ENCODE assay signal across 8 mouse cellular contexts in genomic region chr1:150991745-150992554, GRCm38 (mm10). TPM values are rescaled to one million over a fixed set of nuclear protein-coding genes. Genes with fewer than 3 reads are reported as not detected.
A peak's percentile ranks its signal among the peaks of the same experiment; 100 is the strongest.
DNase-seq lines count a peak whose midpoint lies in the region; ATAC-seq and TF ChIP-seq lines count a peak whose summit lies in the region.

No protein-coding gene starts in this region.

- H3K27ac ChIP-seq in embryonic facial prominence, embryonic 12.5 days: peak overlapping the region; percentile 91
- peak overlapping the region; percentile 91 for H3K27ac ChIP-seq in hindbrain, embryonic 10.5 days
- H3K27ac ChIP-seq in stomach, postnatal 0 days (replicated peaks): no peak overlapping the region

- peak; percentile 30 for ATAC-seq in CD4-positive, CD25-positive, alpha-beta regulatory T cell, adult 4 months
- ATAC-seq in embryonic facial prominence, embryonic 12.5 days (ENCODE audit: insufficient number of reproducible peaks, insufficient read depth, low FRiP score, low TSS enrichment): peak; percentile 62; the same call in 1 of the 2 replicates
- no peak for ATAC-seq in stomach, postnatal 0 days (ENCODE audit: low FRiP score, low TSS enrichment)

- DNase-seq in hindbrain, embryonic 10.5 days (ENCODE audit: low spot score): peak; percentile 47
- peak; percentile 14 for DNase-seq in lung, postnatal 10 days
- DNase-seq in stomach, postnatal 0 days (ENCODE audit: low spot score): no peak
- no peak for DNase-seq in spleen, postnatal 10 days (ENCODE audit: low spot score in 2 of 2)
- DNase-seq in kidney, adult 11 months: no peak
- no peak for DNase-seq in thymus, postnatal 4 days

- TF ChIP-seq CTCF in stomach, postnatal 0 days (IDR thresholded peaks at IDR 0.05; ENCODE audit: low read depth): no peak

- peaks cover 9% of the 10 kb centered on the region for H3K4me1 ChIP-seq in embryonic facial prominence, embryonic 12.5 days
- peaks cover 25% of the 10 kb centered on the region for H3K4me1 ChIP-seq in hindbrain, embryonic 10.5 days (replicated peaks)
- no peaks in the 10 kb centered on the region for H3K4me1 ChIP-seq in stomach, postnatal 0 days (replicated peaks; ENCODE audit: control insufficient read depth, insufficient read depth)

- H3K36me3 ChIP-seq in embryonic facial prominence, embryonic 12.5 days: no peaks in the 10 kb centered on the region
- no peaks in the 10 kb centered on the region for H3K36me3 ChIP-seq in hindbrain, embryonic 10.5 days
- H3K36me3 ChIP-seq in stomach, postnatal 0 days (ENCODE audit: control insufficient read depth, insufficient read depth, low read length): no peaks in the 10 kb centered on the region

- peak overlapping the region; percentile 67 for H3K4me2 ChIP-seq in embryonic facial prominence, embryonic 12.5 days (replicated peaks)
- peak overlapping the region; percentile 77 for H3K4me2 ChIP-seq in stomach, postnatal 0 days (replicated peaks; ENCODE audit: low read depth)

- no peak for TF ChIP-seq EP300 in stomach, postnatal 0 days (optimal IDR thresholded peaks at IDR 0.05)

- 2% methylated on average over 10 of the region's 10 CpGs for WGBS in embryonic facial prominence, embryonic 12.5 days
- 6% methylated on average over 10 of the region's 10 CpGs for WGBS in hindbrain, embryonic 10.5 days
- WGBS in stomach, postnatal 0 days: 2% methylated on average over 10 of the region's 10 CpGs

- H3K9me3 ChIP-seq in embryonic facial prominence, embryonic 12.5 days: no peaks in the 10 kb centered on the region
- H3K9me3 ChIP-seq in hindbrain, embryonic 10.5 days: no peaks in the 10 kb centered on the region
- H3K9me3 ChIP-seq in stomach, postnatal 0 days (ENCODE audit: control insufficient read depth, low read length): 0 out of 2 replicates have a peak, but pooled peaks cover 3% of the 10 kb centered on the region

- peak overlapping the region; percentile 57 for H3K4me3 ChIP-seq in embryonic facial prominence, embryonic 12.5 days
- peak overlapping the region; percentile 70 for H3K4me3 ChIP-seq in hindbrain, embryonic 10.5 days
- peak overlapping the region; percentile 44 for H3K4me3 ChIP-seq in stomach, postnatal 0 days (ENCODE audit: low read depth, low read length)

- H3K27me3 ChIP-seq in embryonic facial prominence, embryonic 12.5 days: no peaks in the 10 kb centered on the region
- H3K27me3 ChIP-seq in hindbrain, embryonic 10.5 days (ENCODE audit: insufficient read depth, poor library complexity, severe bottlenecking): peaks cover 6% of the 10 kb centered on the region; the same call in 1 of the 2 replicates
- H3K27me3 ChIP-seq in stomach, postnatal 0 days (ENCODE audit: control insufficient read depth, insufficient read depth, low read length): no peaks in the 10 kb centered on the region

- H3K9ac ChIP-seq in embryonic facial prominence, embryonic 12.5 days: peak overlapping the region; percentile 76
- H3K9ac ChIP-seq in stomach, postnatal 0 days (ENCODE audit: low read length): peak overlapping the region; percentile 49

RNA-seq across cellular contexts. Expression of gene Hmcn1, which starts 1.3 kb away (rescaled TPM):
- polyA plus RNA-seq in CD4-positive, CD25-positive, alpha-beta regulatory T cell, adult 4 months (2017; shearing (Covaris generic)): not detected
- polyA plus RNA-seq in embryonic facial prominence, embryonic 12.5 days (2016; fragmentation: Nextera tagmentation; extraction: Ambion mirVana): 30.1 and 35.9 TPM in 2 replicates
- polyA plus RNA-seq in hindbrain, embryonic 10.5 days (2016; fragmentation: Nextera tagmentation; extraction: Ambion mirVana): 6.9 and 9.0 TPM in 2 replicates
- polyA plus RNA-seq in stomach, postnatal 0 days (2015; fragmentation: Nextera tagmentation; extraction: Ambion mirVana): 7.5 and 8.0 TPM in 2 replicates

Comparison
In these comparisons a context has a peak if more than half of its experiments do, and no peak if none do; other contexts are left out.
1. DNase-seq: peak in hindbrain, embryonic 10.5 days (single experiment) and lung, postnatal 10 days (single experiment); none in stomach, postnatal 0 days (single experiment), spleen, postnatal 10 days (0 of 2), kidney, adult 11 months (single experiment) and thymus, postnatal 4 days (single experiment).
2. Peak in every context shown above with its lines, with median percentiles within 50 percentile points of each other: H3K4me3 ChIP-seq.